In genomic region chr13:112354958-112355357, GRCm38 (mm10) we compare ENCODE assay signal across 16 mouse cellular contexts.
DNase-seq lines count a peak whose midpoint lies in the region; ATAC-seq lines count a peak whose summit lies in the region.
"Had no signal": no experiment of that assay in that cellular context is flagged by ENCODE, and none has a peak within 500 bp of the region (broad histone marks: within the 10 kb centered on the region; RNA-seq: fewer than 3 reads in every experiment).

No protein-coding gene starts in this region.

- no peaks in the 10 kb centered on the region for H3K36me3 ChIP-seq in heart, embryonic 16.5 days (ENCODE audit: control insufficient read depth, insufficient read depth)
- H3K36me3 ChIP-seq: G1E; limb, embryonic 12.5 days; midbrain, embryonic 13.5 days had no signal

- 0 out of 2 replicates have a peak, but pooled peaks have one; percentile 32 for ATAC-seq in heart, embryonic 16.5 days (replicated peaks; ENCODE audit: extremely low read depth, insufficient read depth, low FRiP score)
- ATAC-seq in common myeloid progenitor, adult 5-6 weeks (replicated peaks; ENCODE audit: low read depth, poor library complexity, severe bottlenecking) = peak; percentile 94
- peak; percentile 84 for ATAC-seq in neutrophil, adult 5-6 weeks (ENCODE audit: extremely low read depth, insufficient number of reproducible peaks, low FRiP score, poor library complexity, severe bottlenecking)
- ATAC-seq: midbrain, embryonic 13.5 days had no signal

- H3K27me3 ChIP-seq in heart, embryonic 16.5 days (ENCODE audit: control insufficient read depth, insufficient read depth, low read length) = no peaks in the 10 kb centered on the region
- H3K27me3 ChIP-seq: hindbrain, embryonic 13.5 days; limb, embryonic 12.5 days; midbrain, embryonic 13.5 days; neural tube, embryonic 15.5 days had no signal

- H3K27ac ChIP-seq in heart, embryonic 16.5 days (ENCODE audit: low read length) = peak overlapping the region; percentile 54; the same call in 1 of the 2 replicates
- H3K27ac ChIP-seq: midbrain, embryonic 13.5 days; neural tube, embryonic 15.5 days had no signal

- no peak overlapping the region for H3K9ac ChIP-seq in heart, embryonic 16.5 days (ENCODE audit: low read length)
- H3K9ac ChIP-seq: hindbrain, embryonic 13.5 days; limb, embryonic 12.5 days; lung, embryonic 14.5 days; midbrain, embryonic 13.5 days; neural tube, embryonic 15.5 days had no signal

- H3K9me3 ChIP-seq in heart, embryonic 16.5 days (replicated peaks; ENCODE audit: control insufficient read depth, low read length) = peaks cover 6% of the 10 kb centered on the region
- H3K9me3 ChIP-seq: G1E; midbrain, embryonic 13.5 days had no signal

- DNase-seq in heart, postnatal 25 days (ENCODE audit: low spot score) = no peak
- peak; percentile 20 to 48 for DNase-seq in CD8-positive naive resting alpha-beta T cell, adult 2 months (ENCODE audit: low read depth in 2 of 2, low spot score in 2 of 2)
- DNase-seq in Muller cell, postnatal 12 days (ENCODE audit: inconsistent ontology term) = no peak
- DNase-seq in adrenal gland, adult 8-10 months = no peak
- no peak for DNase-seq in adrenal gland, postnatal 25 days
- DNase-seq: adrenal gland, postnatal 36 days; lung, embryonic 14.5 days had no signal

- WGBS in heart, embryonic 16.5 days = 84% methylated on average over 10 of the region's 10 CpGs

- H3K4me3 ChIP-seq in heart, embryonic 16.5 days (ENCODE audit: low read length) = no peak overlapping the region
- H3K4me3 ChIP-seq: erythroblast, embryonic 14.5 days; hindbrain, embryonic 13.5 days; limb, embryonic 12.5 days; midbrain, embryonic 13.5 days; neural tube, embryonic 15.5 days had no signal

- peaks cover 11% of the 10 kb centered on the region for H3K4me1 ChIP-seq in heart, embryonic 16.5 days (ENCODE audit: control insufficient read depth, insufficient read depth, low read length)

- H3K4me2 ChIP-seq in heart, embryonic 16.5 days (ENCODE audit: low read depth, low read length) = no peak overlapping the region
- H3K4me2 ChIP-seq: hindbrain, embryonic 13.5 days; limb, embryonic 12.5 days; lung, embryonic 14.5 days; midbrain, embryonic 13.5 days; neural tube, embryonic 15.5 days had no signal

- intact Hi-C loops in heart, postnatal 25 days (cut with DNase I) = no loop called here

Comparison
In these comparisons a context has a peak if more than half of its experiments do, and no peak if none do; other contexts are left out.
1. ATAC-seq: peak in every context shown above with its lines; median percentile 94 in common myeloid progenitor, adult 5-6 weeks; 84 in neutrophil, adult 5-6 weeks; 32 in heart, embryonic 16.5 days.
2. DNase-seq: peak in CD8-positive naive resting alpha-beta T cell, adult 2 months (2 of 2); none in heart, postnatal 25 days (single experiment), Muller cell, postnatal 12 days (single experiment), adrenal gland, adult 8-10 months (single experiment) and adrenal gland, postnatal 25 days (single experiment).